Mouse (Mus musculus) thymus, adult 2 months (tissue): ENCODE measurements at regions not wholly inside any gene's neighbourhood (a gene's known extent, or its start where the extent isn't known, plus 50 kb on each side); places are given as distances from the start of the nearest gene placed in this dataset.

ENCODE experiments used
- CTCF ChIP-seq: fragments of 200-500 bp; IDR thresholded peaks from 2 replicates; pipeline ENCODE4 v1.5.1; 2012; ENCODE audit warnings: mild to moderate bottlenecking, control low read depth, low read length, moderate library complexity, borderline replicate concordance; ENCODE audit not compliant: control insufficient read depth, poor library complexity, insufficient read depth; ENCODE audit errors: extremely low read depth
- POLR2A ChIP-seq: fragments of 200-500 bp; IDR thresholded peaks from 2 replicates; pipeline ENCODE4 v1.6.1; 2012; ENCODE audit warnings: mild to moderate bottlenecking, low read length, control low read depth, moderate library complexity; ENCODE audit not compliant: control insufficient read depth, poor library complexity, insufficient read depth; ENCODE audit errors: extremely low read depth

GRCm38 (mm10) chr17:87565631-87566030 lies 70.1 kb upstream of the Epcam start:
- no peak for TF ChIP-seq CTCF
- TF ChIP-seq POLR2A: no peak
